Mouse (Mus musculus) ES-Bruce4 (cell line): Measurements from ENCODE around the gene Naa15. TPM values are rescaled to one million over a fixed set of nuclear protein-coding genes. Genes with fewer than 3 reads are reported as not detected.
A peak's percentile ranks its signal among the peaks of the same experiment; 100 is the strongest.

ENCODE experiments used
- H3K27ac ChIP-seq: 2 replicates; pipeline ENCODE4 v1.5.1; 2012; ENCODE audit warnings: low read length, inconsistent platforms; ENCODE audit not compliant: insufficient read depth
- H3K27me3 ChIP-seq: 2 replicates; pipeline ENCODE4 v1.6.1; 2012; ENCODE audit warnings: mild to moderate bottlenecking, low read length, inconsistent platforms; ENCODE audit not compliant: control insufficient read depth, poor library complexity, insufficient read depth, severe bottlenecking
- H3K36me3 ChIP-seq: 2 replicates; pipeline ENCODE4 v1.6.1; 2012; ENCODE audit warnings: inconsistent platforms, mild to moderate bottlenecking, low read length, moderate library complexity; ENCODE audit not compliant: control insufficient read depth, poor library complexity, insufficient read depth, severe bottlenecking
- H3K4me1 ChIP-seq: one replicate; pipeline ENCODE4 v1.8.1; 2011; ENCODE audit warnings: low read length; ENCODE audit not compliant: control insufficient read depth, insufficient read depth
- H3K4me3 ChIP-seq: 2 replicates; pipeline ENCODE4 v1.5.1; 2011; ENCODE audit warnings: low read depth, mild to moderate bottlenecking, low read length
- H3K9ac ChIP-seq: 2 replicates; pipeline ENCODE4 v1.6.1; 2012; ENCODE audit warnings: low read depth, mild to moderate bottlenecking, inconsistent platforms; ENCODE audit not compliant: poor library complexity, severe bottlenecking
- H3K9me3 ChIP-seq: replicated peaks from 2 replicates; pipeline ENCODE4 v1.6.1; 2012; ENCODE audit warnings: mild to moderate bottlenecking, low read length, inconsistent platforms; ENCODE audit not compliant: control insufficient read depth, poor library complexity, insufficient read depth, severe bottlenecking
- CTCF ChIP-seq: IDR thresholded peaks from one replicate; pipeline ENCODE4 v1.8.1; 2011; ENCODE audit warnings: low read depth, low read length
- EP300 ChIP-seq: IDR thresholded peaks from 2 replicates; pipeline ENCODE4 v1.6.1; 2011; ENCODE audit warnings: low read depth, low read length; ENCODE audit not compliant: insufficient read depth
- POLR2A ChIP-seq: IDR thresholded peaks from one replicate; pipeline ENCODE4 v1.8.1; 2011; ENCODE audit warnings: low read length; ENCODE audit not compliant: insufficient read depth
- polyA plus RNA-seq: library from polyadenylated mRNA; stranded (reverse); fragments of >200 nt; gene quantifications from 2 replicates; pipeline ENCODE4 v1.2.4, GENCODE M21; 2011; ENCODE audit warnings: low read depth; ENCODE audit not compliant: missing spikeins, insufficient read depth, insufficient read length

The Naa15 gene
- polyA plus RNA-seq, 1 experiment: 197 TPM

- TF ChIP-seq POLR2A (no peak), CTCF (no peak), EP300 (no peak)
These were observed 12.3 kb upstream of the Naa15 start for GRCm38 (mm10) chr3:51402628-51403027.

GRCm38 (mm10) chr3:51407870-51408560, 6.9 kb upstream of the Naa15 start:
- Histone ChIP-seq H3K27me3 (no peaks in the 10 kb centered on the region), H3K4me3 (peak overlapping the region; percentile 81), H3K4me1 (no peaks in the 10 kb centered on the region), H3K36me3 (peaks cover 14% of the 10 kb centered on the region), H3K9me3 (no peaks in the 10 kb centered on the region), H3K9ac (peak overlapping the region; percentile 91), H3K27ac (peak overlapping the region; percentile 22)
- no peak for TF ChIP-seq CTCF
- TF ChIP-seq POLR2A: no peak
- no peak for TF ChIP-seq EP300

More at GRCm38 (mm10) chr3:51402628-51403027, 12.3 kb upstream of the Naa15 start:
- Histone ChIP-seq H3K36me3 (peaks cover 14% of the 10 kb centered on the region), H3K27me3 (no peaks in the 10 kb centered on the region), H3K4me1 (peaks cover 3% of the 10 kb centered on the region), H3K27ac (no peak overlapping the region), H3K9me3 (no peaks in the 10 kb centered on the region), H3K4me3 (no peak overlapping the region), H3K9ac (no peak overlapping the region)

- Histone ChIP-seq H3K4me3 (peak within 1 kb of the TSS; percentile 81), H3K9ac (peak within 1 kb of the TSS; percentile 91), H3K9me3 (no peaks in the 10 kb centered on the region), H3K27me3 (no peaks in the 10 kb centered on the region), H3K27ac (peak within 1 kb of the TSS; percentile 22), H3K4me1 (no peaks in the 10 kb centered on the region), H3K36me3 (peaks cover 9% of the 10 kb centered on the region)
- TF ChIP-seq CTCF: peak; percentile 88
- peak; percentile 83 for TF ChIP-seq POLR2A
- no peak for TF ChIP-seq EP300
These were observed 6.3 kb upstream of the Naa15 start, which contains the start of gene Ndufc1 for GRCm38 (mm10) chr3:51408561-51409183. Gene Ndufc1, minus strand, starts transcription at chr3:51408988.

- TF ChIP-seq EP300 (no peak), CTCF (no peak), POLR2A (no peak)
- Histone ChIP-seq H3K9ac (no peak overlapping the region), H3K27me3 (no peaks in the 10 kb centered on the region), H3K27ac (no peak overlapping the region), H3K36me3 (no peaks in the 10 kb centered on the region), H3K9me3 (no peaks in the 10 kb centered on the region), H3K4me3 (no peak overlapping the region), H3K4me1 (no peaks in the 10 kb centered on the region)
These were observed 2.5 kb upstream of the Naa15 start for GRCm38 (mm10) chr3:51412457-51412856.

GRCm38 (mm10) chr3:51413276-51413675, 1.7 kb upstream of the Naa15 start:
- Histone ChIP-seq H3K36me3 (peaks cover 5% of the 10 kb centered on the region; the same call in 1 of the 2 replicates), H3K9ac (no peak overlapping the region), H3K4me1 (no peaks in the 10 kb centered on the region), H3K4me3 (no peak overlapping the region), H3K27ac (no peak overlapping the region), H3K9me3 (no peaks in the 10 kb centered on the region), H3K27me3 (no peaks in the 10 kb centered on the region)
- TF ChIP-seq CTCF (no peak), POLR2A (no peak), EP300 (no peak)

GRCm38 (mm10) chr3:51416073-51416363, 1.1 kb downstream of the Naa15 start:
- no peaks in the 10 kb centered on the region for H3K9me3 ChIP-seq
- H3K9ac ChIP-seq: peak overlapping the region; percentile 98
- H3K4me1 ChIP-seq: no peaks in the 10 kb centered on the region
- peaks cover 11% of the 10 kb centered on the region for H3K36me3 ChIP-seq
- no peaks in the 10 kb centered on the region for H3K27me3 ChIP-seq
- no peak for TF ChIP-seq POLR2A
- TF ChIP-seq CTCF: no peak
- TF ChIP-seq EP300: no peak
- peak overlapping the region; percentile 98 for H3K4me3 ChIP-seq
- H3K27ac ChIP-seq: peak overlapping the region; percentile 75
